Mouse (Mus musculus) CH12.LX (cell line): Measurements from ENCODE around the gene Spryd3.

ENCODE experiments used
- CTCF ChIP-seq, 2 experiments: IDR thresholded peaks in 1 of 2; conservative IDR thresholded peaks in 1 of 2; 2 replicates each; pipeline ENCODE4 v1.5.1; 2011 to 2012; ENCODE audit warnings: low read depth in 2 of 2, low read length in 2 of 2, improper control_type of control experiment in 1 of 2, inconsistent platforms in 1 of 2, mild to moderate bottlenecking in 1 of 2, moderate library complexity in 1 of 2
- EP300 ChIP-seq: IDR thresholded peaks from 2 replicates; pipeline ENCODE4 v1.6.1; 2011; ENCODE audit warnings: low read length, improper control_type of control experiment
- MAX ChIP-seq: IDR thresholded peaks from 2 replicates; pipeline ENCODE4 v1.6.1; 2011; ENCODE audit warnings: low read length, improper control_type of control experiment
- MAZ ChIP-seq: IDR thresholded peaks from 2 replicates; pipeline ENCODE4 v1.6.1; 2012; ENCODE audit warnings: low read depth, mild to moderate bottlenecking, inconsistent platforms, low read length, improper control_type of control experiment, moderate library complexity
- MYC ChIP-seq: IDR thresholded peaks from 2 replicates; pipeline ENCODE4 v1.6.1; 2011; ENCODE audit warnings: low read depth, mild to moderate bottlenecking, improper control_type of control experiment, low read length
- POLR2A ChIP-seq: IDR thresholded peaks from 2 replicates; pipeline ENCODE4 v1.6.1; 2011; ENCODE audit warnings: low read depth, mild to moderate bottlenecking, improper control_type of control experiment, low read length
- USF1 ChIP-seq: IDR thresholded peaks from 2 replicates; pipeline ENCODE4 v1.6.1; 2014; ENCODE audit warnings: low read depth, mild to moderate bottlenecking, inconsistent platforms, low read length, improper control_type of control experiment
- ZC3H11A ChIP-seq: IDR thresholded peaks from 2 replicates; pipeline ENCODE4 v1.6.1; 2012; ENCODE audit warnings: low read depth, mild to moderate bottlenecking, inconsistent platforms, low read length, improper control_type of control experiment
- ZKSCAN1 ChIP-seq: IDR thresholded peaks from 2 replicates; pipeline ENCODE4 v1.6.1; 2012; ENCODE audit warnings: low read depth, inconsistent platforms, low read length, improper control_type of control experiment, borderline replicate concordance

DNA sequence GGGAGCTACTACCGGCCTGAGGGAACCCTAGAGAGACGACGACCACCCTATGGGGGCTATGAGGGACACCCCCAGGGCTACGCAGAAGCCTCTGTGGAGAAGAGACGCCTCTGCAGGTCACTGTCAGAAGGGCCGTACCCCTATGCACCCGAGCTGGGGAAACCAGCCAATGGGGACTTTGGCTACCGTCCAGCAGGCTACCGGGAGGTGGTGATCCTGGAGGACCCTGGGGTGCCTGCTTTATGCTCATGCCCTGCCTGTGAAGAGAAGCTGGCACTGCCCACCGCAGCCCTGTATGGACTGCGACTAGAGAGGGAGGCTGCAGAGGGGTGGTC is 24.6 kb downstream of the Spryd3 start:
- TF ChIP-seq EP300 (no peak), POLR2A (no peak), CTCF (conservative IDR thresholded peaks at IDR 0.05 in 1 of 2, IDR thresholded peaks at IDR 0.05 in 1 of 2; ENCODE audit: low read depth in 2 of 2, low read length in 2 of 2) (no peak), ZKSCAN1 (no peak), USF1 (no peak), MYC (no peak), MAX (no peak), MAZ (no peak), ZC3H11A (no peak)
